Mouse (Mus musculus) cortical plate, adult 2 months (tissue): ENCODE results near the gene Aifm3. TPM values are rescaled to one million over a fixed set of nuclear protein-coding genes. Genes with fewer than 3 reads are reported as not detected.

Experiments
- H3K27ac ChIP-seq: fragments of 200-500 bp; 2 replicates; pipeline ENCODE4 v1.5.1; 2012; ENCODE audit warnings: low read length, control low read depth, inconsistent platforms; ENCODE audit not compliant: insufficient read depth
- H3K4me1 ChIP-seq: fragments of 200-500 bp; 2 replicates; pipeline ENCODE4 v1.6.1; 2011; ENCODE audit warnings: low read length; ENCODE audit not compliant: control insufficient read depth, insufficient read depth
- H3K4me3 ChIP-seq: fragments of 200-500 bp; 2 replicates; pipeline ENCODE4 v1.5.1; 2011; ENCODE audit warnings: mild to moderate bottlenecking, low read length, control low read depth; ENCODE audit not compliant: insufficient read depth
- CTCF ChIP-seq: fragments of 200-500 bp; IDR thresholded peaks from 2 replicates; pipeline ENCODE4 v1.5.1; 2011; ENCODE audit warnings: mild to moderate bottlenecking, control low read depth, low read length; ENCODE audit not compliant: insufficient read depth; ENCODE audit errors: extremely low read depth
- POLR2A ChIP-seq: fragments of 200-500 bp; IDR thresholded peaks from 2 replicates; pipeline ENCODE4 v1.6.1; 2011; ENCODE audit warnings: mild to moderate bottlenecking, low read length, control low read depth; ENCODE audit not compliant: insufficient read depth; ENCODE audit errors: extremely low read depth
- polyA plus RNA-seq: library from polyadenylated mRNA; depleted of rRNA; stranded (reverse); fragments of >200 nt; gene quantifications from 2 replicates; pipeline ENCODE4 v1.2.3, GENCODE M21; 2012

Gene Aifm3
- polyA plus RNA-seq, 1 experiment: 233 TPM

DNA sequence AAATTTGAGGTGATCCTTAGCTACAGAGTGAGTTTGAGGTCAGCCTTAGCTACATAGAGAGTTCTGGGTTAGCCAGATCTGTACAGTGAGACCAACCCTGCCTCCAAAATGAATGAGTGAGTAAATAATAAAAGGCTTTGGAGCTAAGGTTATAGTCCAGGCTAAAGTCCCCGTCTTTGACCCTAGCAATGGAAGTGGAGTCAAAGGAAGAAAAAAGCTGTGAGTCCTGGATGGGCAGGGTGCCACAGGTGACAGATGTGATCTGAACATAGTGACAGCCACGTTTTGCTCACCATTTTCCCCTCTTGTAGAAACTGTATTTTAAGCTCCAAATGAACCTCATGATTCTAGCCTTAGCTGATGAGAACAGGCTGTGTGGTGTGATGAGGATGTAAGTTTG lies 29.5 kb downstream of the Aifm3 start:
- no peak for TF ChIP-seq CTCF
- TF ChIP-seq POLR2A: no peak
- Histone ChIP-seq H3K4me3 (no peak overlapping the region), H3K4me1 (no peaks in the 10 kb centered on the region), H3K27ac (no peak overlapping the region)

DNA sequence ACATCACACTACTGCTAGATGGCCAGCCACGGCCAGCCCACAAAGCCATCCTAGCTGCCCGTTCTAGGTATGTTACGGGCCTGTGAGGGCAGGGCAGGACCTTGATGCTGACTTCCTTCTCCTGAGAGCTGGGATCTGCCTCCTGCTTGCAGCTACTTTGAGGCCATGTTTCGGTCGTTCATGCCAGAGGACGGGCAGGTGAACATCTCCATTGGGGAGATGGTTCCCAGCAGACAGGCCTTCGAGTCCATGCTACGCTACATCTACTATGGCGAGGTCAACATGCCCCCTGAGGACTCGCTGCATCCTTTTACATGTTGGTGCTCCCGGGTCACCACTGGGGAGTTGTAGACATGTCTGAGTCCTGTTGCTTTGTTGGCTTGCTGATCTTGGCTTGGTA lies 34.7 kb downstream of the Aifm3 start:
- no peak for TF ChIP-seq POLR2A
- TF ChIP-seq CTCF: no peak
- Histone ChIP-seq H3K27ac (no peak overlapping the region), H3K4me1 (no peaks in the 10 kb centered on the region), H3K4me3 (no peak overlapping the region)

- Histone ChIP-seq H3K4me1 (peaks cover 2% of the 10 kb centered on the region; the same call in 1 of the 2 replicates), H3K27ac (no peak overlapping the region), H3K4me3 (no peak overlapping the region)
- TF ChIP-seq POLR2A: no peak
- no peak for TF ChIP-seq CTCF
These were observed 36.1 kb downstream of the Aifm3 start for GRCm38 (mm10) chr16:17525524-17525923.

GRCm38 (mm10) chr16:17526223-17526622 lies 36.8 kb downstream of the Aifm3 start:
- no peak overlapping the region for H3K4me3 ChIP-seq
- peaks cover 2% of the 10 kb centered on the region; the same call in 1 of the 2 replicates for H3K4me1 ChIP-seq
- TF ChIP-seq CTCF (no peak), POLR2A (no peak)
- H3K27ac ChIP-seq: no peak overlapping the region

DNA sequence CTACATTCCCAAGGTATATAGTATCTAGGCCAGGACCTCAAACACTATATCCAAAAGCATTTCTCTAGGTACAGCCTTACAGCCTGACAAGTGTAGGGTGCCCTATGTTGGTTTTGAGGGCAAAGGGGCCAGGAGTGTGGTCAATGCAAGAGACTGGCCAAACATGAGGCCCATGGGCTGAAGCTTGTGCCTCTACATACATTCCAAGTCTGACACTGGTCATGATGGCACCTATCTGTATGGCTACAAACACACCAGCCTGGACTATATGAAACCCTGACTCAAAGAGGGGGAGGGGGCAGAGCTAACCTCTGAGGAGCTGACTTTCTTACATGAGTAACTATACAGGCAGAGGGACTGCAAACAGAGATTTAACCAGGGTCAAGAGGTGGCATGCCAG lies 38.2 kb downstream of the Aifm3 start:
- no peak for TF ChIP-seq POLR2A
- no peak for TF ChIP-seq CTCF
- H3K27ac ChIP-seq: no peak overlapping the region
- no peak overlapping the region for H3K4me3 ChIP-seq
- H3K4me1 ChIP-seq: peaks cover 2% of the 10 kb centered on the region; the same call in 1 of the 2 replicates

- Histone ChIP-seq H3K4me1 (peaks cover 2% of the 10 kb centered on the region; the same call in 1 of the 2 replicates), H3K4me3 (no peak overlapping the region), H3K27ac (no peak overlapping the region)
- TF ChIP-seq POLR2A (no peak), CTCF (no peak)
These were observed 38.9 kb downstream of the Aifm3 start for GRCm38 (mm10) chr16:17528276-17528675.

GRCm38 (mm10) chr16:17529981-17530586 lies 40.7 kb downstream of the Aifm3 start:
- Histone ChIP-seq H3K27ac (peak overlapping the region; percentile 85), H3K4me3 (peak overlapping the region; percentile 79), H3K4me1 (peaks cover 2% of the 10 kb centered on the region; the same call in 1 of the 2 replicates)
- TF ChIP-seq POLR2A (no peak), CTCF (no peak)

GRCm38 (mm10) chr16:17530640-17531288 lies 41.4 kb downstream of the Aifm3 start, which contains the start of gene Thap7:
TSS of gene Thap7 (minus strand) at chr16:17531136.
- peaks cover 2% of the 10 kb centered on the region; the same call in 1 of the 2 replicates for H3K4me1 ChIP-seq
- TF ChIP-seq CTCF (no peak), POLR2A (peak; percentile 79)
- H3K4me3 ChIP-seq: peak within 1 kb of the TSS; percentile 79
- peak within 1 kb of the TSS; percentile 85 for H3K27ac ChIP-seq

DNA sequence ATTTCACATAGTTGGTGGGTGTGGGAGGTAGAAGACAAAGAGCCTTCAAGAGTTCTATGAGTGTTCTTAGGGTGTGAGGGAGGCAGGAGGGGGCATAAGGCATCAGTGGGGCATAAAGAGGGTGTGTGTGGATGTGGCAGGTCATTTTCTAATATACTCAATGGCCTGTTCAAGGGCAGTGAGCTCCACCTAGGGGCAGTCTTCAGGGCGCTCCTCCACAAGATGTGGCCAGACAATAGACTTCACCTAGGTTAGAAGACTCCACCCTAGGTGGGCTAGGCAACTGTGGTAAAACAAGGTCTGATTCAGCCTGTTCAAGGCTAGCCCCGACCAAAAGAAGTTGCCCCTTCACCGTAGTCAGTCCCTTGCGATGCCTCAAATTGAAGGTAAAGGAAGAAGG lies 42.9 kb downstream of the Aifm3 start:
- Histone ChIP-seq H3K4me3 (peak overlapping the region; percentile 79; the same call in 1 of the 2 replicates), H3K27ac (no peak overlapping the region)
- TF ChIP-seq CTCF (0 out of 2 replicates have a peak, but pooled peaks have one; percentile 14), POLR2A (no peak)

More for the DNA sequence above, 42.9 kb downstream of the Aifm3 start:
- peaks cover 2% of the 10 kb centered on the region; the same call in 1 of the 2 replicates for H3K4me1 ChIP-seq
